Mouse (Mus musculus): Measurements from ENCODE around the gene Pafah1b3.
"Not testable (repeated sequence)": the region's sequence is repeated elsewhere in the genome, so short reads cannot be mapped to it uniquely, and the experiment has no call there.

Gene Pafah1b3

DNA sequence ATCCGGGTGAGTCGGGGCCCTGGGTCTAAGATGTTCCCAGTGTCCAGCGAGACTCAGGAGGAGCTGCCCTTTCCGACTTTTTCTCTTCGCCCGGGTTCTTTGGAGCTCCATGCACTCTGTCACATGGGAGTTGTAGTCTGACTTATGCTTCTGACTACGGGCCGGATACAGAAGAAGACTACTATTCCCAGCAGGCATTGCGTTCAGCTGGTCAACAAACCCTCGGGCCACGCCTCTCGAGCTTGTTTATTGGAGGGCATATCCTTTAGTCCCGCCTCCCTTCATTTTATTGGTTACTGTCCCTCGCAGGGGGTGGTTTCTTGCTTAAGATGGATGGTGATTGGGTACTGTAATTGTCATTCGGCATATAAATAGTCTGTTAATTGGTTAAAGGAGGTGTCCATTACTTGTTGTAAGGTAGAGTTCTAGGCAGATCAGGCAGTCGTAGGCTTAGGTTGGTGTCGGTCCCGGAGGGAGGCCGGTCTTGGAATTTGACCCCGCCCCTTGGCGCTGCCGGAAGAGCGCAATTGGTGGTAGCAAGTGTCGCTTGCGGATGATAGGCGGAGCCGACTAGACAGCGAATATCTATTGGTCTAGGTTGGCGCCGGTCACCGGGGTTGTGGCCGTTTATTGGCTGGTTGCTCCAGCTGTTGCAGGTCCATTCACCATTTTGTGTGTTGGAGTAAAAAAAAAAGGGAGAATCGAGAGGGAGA is 29.9 kb downstream of the Pafah1b3 start:
- DNase-seq (ENCODE audit: low spot score) = peak; percentile 98

DNA sequence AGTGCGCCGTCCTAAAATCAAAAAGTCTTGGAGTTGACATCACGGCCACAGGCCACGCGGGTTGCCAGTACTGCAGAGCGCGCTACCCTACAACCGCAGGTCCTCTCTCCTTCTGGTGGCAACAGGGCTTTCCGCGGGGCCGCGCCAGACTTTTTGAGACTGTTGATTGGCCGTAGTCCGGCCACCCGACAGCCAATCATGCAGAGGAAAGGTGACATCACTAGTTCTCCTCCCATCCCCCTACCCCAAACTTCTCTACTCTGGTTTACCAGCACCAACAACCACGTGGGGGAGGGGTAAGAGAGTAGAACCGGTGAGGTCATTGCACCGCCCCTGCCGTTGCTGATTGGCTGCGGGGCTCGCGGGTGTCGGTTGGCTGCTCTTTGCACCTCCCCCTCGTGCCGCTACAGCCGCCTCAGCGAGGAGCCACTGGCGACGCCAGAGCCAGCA is 30.5 kb downstream of the Pafah1b3 start, which contains the start of gene Cic:
Gene Cic, plus strand, starts transcription at position 404 of the 450 bp plus-strand sequence.
- DNase-seq (ENCODE audit: low spot score) = peak; percentile 95

DNA sequence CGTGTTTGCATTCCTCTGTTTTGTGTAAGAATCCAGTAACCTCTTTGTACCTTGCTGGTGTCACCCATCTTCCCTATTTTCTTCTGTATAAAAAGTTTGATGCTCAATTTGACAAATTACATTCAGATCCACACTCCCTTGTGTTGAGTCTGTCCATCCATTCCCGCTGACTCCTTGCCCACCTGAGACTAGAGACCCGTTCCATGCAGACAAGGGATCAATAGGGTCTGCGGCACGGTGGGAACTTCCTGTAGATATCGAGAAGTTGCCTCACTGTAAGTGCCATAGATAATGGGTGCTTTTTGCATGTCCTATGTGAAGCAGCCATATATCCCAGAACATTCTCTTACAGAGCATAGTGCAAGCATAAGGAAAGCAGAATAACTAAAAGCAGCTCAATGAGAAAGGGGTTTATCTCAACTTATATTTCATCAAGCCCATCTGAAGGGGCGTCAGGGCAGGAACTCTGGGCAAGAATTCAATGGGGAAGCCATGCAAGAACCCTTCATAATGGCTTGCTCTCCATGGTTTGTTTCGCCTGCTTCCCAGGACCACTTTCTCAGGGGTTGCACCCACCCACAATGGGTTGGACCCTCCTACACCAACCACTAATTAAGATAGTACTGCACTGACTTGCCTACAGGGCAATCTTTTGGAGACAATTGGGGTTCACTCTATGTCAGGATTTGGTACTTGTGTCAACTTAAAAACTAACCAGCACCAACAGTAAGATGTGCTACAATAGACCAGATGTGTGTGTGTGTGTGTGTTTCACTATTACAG is 31.4 kb downstream of the Pafah1b3 start:
- no peak for DNase-seq (ENCODE audit: low spot score)

DNA sequence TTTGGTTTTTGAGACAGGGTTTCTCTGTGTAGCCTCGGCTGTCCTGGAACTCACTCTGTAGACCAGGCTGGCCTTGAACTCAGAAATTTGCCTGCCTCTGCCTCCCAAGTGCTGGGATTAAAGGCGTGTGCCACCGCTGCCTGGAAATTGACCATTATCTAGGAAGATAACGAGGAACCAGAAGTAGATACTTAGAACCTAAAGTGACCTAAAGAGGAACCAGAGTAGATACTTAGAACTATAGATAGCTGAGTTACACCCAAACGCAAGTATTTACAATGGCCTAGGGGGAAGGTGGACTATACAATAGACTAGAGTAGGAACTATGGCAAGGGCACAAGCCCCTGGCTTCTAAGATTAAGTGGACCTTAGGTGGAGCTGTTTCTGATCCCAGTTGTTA is 32.0 kb downstream of the Pafah1b3 start:
- not testable (repeated sequence) for DNase-seq (ENCODE audit: low spot score)

DNA sequence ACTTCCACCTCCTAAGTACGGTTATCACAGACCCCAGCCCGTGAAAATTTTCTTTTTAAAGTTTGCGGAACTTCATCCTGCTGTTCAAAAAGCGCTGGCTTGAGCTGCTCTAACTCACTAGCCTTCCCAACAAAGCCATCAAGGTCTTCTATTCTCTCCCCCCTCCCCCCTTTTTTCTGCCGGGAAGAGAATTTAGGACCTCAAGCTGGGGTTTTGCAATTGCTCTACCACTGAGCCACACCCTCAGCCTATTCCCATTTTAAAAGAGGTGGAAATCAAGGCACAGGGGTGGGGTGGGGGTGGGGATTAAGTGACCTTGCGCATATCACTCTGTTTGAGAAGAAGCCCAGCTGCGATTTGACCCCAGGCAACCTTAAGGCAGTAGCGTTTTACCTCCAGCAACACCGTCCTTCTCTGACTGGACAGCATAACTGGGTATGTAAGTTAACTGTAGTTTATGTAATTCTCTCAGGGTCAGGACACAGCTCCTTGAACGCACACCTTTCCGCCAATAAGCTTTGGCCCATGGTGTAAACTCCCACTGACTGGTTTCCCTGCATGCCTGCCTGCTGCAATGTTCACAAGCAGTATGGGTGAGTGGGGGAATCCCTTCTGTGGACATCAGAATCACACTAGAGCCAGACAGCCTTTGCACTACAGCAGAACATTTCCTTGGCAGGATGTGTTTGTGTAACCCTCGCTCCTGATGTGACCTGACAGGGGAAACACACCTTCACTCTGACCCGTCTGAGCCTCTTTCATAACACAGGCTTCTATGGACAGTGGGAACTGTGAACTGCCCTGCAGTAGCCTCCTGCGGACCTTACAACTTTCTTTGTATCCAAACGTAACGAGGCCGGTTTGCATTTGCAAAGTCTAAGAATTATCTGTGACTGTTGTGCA is 33.6 kb downstream of the Pafah1b3 start:
- DNase-seq (ENCODE audit: low spot score) = no peak

DNA sequence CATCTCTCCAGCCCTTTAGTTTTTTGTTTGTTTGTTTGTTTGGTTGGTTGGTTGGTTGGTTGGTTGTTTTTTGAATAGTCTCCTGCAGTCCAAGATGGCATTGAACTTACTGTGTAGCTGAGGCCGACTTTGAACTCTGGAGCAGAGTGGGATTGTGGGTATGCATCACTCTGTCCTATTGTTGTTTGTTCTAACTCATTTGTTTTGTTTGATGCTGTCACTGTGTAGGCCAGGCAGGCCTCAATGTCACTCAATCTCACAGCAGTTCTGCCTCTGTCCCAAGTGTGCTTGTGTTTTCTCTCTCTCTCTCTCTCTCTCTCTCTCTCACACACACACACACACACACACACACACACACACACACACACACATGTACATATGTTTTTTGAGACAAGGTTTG is 35.9 kb downstream of the Pafah1b3 start:
- no peak for DNase-seq (ENCODE audit: low spot score)

DNA sequence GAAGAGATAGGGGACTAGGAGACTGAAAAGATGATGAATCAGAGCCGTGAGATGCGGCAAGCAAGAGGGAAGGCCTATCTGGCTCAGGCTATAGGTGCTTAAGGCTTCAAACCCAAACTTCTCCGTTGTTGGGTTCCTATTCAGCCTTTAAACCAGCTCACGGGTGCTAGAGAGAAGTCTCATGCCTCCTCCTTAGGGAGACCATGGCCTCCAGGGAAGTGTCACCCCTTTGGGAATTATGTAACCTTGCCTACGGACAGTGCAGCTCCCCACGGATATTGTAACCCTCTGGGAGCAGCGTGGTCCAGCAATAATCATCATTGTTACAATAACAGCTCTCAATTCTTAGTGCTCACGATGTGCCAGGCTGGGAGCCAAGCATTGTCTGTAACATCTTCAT is 46.0 kb downstream of the Pafah1b3 start:
- no peak for DNase-seq (ENCODE audit: low spot score)

DNA sequence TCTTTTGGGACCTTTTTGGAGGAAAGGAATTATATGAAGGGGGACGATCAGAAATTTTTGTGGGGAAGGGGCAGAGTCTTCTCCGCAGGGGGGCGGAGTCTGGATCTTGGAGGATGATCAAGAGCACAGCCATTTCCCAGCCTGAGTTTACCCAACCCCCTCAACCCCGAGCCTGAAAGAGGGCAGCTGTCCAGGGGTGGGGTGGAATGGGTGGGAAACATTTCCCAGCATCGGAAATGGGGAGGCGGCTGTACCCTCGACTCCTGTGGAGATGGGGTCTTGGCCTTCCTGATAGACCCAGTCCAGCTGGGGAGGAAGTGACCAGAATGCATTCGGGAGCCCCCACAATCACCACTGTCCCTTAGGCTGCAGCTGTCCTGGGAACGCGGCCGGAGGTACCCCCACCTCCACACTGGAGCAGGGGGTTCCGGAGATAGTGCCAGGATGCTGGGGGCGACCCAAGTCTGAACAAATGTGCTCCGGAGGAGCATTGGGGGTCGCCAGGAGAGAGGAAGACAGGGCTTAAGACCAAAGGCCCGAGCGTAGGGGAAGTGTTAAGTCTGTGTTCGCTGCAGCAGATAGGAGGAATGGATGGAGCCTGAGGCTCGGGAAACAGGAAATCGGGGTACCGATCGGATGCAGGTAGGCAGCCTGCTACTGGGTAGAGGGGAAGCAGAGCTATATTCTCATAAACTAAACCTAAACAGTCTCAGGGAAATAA is 46.6 kb downstream of the Pafah1b3 start:
- DNase-seq (ENCODE audit: low spot score) = peak; percentile 56

DNA sequence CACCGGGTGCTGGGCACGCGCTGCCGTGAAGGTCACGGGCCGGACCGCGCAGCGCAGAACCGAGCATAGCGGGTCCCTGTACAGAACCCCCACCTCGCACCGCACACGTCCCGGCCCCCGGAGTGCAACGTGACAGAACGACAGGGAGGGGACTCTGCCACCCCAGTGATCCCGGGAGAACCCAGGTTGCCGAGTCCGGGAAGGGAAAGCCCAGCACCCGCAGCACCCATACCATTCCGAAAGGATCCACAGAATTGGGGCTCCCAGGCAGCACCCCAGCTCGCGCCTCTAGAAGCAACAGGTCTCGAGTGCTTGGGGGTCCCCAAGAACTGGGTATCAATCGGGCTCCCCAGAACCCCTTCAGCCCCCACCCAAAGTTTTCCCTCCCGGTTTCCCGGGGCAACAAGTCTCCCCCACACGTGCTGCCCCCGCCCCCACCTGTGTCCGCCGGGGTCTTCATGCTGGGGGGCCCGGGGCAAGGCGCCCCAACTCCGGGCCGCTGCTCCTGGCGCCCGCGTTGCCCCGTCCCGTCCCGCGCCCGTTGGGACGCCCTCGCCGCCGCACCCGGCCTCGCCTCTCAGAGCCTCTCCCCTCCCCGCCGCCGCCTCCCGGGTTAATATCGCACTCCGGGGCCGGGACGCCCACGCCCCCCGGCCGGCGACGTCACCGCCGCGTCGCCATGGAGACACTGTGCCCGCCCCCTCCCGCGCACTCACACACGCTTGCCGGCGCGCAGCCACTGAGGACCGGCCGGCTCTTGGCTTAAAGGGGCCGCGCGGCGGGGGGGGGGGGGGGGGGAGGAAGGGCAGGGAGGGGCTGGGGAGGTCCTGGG is 47.4 kb downstream of the Pafah1b3 start, which contains the start of gene Erf:
Gene Erf, minus strand, starts transcription at position 621 of the 832 bp plus-strand sequence.
- DNase-seq (ENCODE audit: low spot score) = peak; percentile 97

DNA sequence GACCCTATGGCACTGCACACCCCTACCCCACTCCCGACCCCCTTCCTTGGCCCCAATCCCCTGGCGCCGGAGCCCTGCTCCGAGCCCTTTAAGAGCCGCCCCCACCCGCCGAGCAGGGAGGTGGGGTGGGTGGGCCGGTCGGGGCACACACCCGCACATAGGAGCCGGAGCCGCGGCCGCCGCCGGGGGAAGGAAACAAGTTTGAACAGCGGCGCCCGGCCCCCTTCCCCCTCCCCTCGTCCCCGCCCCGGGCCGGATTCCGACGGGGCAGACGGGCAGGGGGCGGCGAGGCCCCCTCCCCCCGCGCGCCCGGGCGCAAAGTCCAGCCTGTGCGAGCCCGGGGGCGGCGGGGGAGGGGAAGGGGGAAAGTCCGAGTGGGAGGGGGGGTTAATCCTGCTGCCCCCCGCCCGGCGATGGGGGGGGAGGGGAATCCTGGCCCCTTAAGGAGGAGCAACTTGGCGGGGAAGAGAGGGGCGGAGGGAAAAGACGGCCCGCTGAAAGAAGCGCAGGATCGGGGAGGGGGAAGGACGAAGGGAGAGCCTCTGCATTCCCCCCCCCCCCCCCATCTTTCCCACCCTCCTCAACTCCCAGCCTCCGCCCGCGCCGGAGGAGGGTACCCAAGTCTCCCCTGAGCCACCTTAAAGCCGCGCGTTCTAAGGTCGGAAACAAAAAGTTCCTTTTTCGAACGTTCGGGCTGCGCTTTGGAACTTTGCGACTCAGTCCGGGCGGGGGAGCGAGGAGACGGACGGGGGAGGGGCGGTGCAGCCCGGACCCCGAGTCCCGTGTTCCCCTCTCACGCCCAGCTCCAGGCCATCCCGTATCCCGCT is 48.3 kb downstream of the Pafah1b3 start:
- DNase-seq (ENCODE audit: low spot score) = peak; percentile 82

DNA sequence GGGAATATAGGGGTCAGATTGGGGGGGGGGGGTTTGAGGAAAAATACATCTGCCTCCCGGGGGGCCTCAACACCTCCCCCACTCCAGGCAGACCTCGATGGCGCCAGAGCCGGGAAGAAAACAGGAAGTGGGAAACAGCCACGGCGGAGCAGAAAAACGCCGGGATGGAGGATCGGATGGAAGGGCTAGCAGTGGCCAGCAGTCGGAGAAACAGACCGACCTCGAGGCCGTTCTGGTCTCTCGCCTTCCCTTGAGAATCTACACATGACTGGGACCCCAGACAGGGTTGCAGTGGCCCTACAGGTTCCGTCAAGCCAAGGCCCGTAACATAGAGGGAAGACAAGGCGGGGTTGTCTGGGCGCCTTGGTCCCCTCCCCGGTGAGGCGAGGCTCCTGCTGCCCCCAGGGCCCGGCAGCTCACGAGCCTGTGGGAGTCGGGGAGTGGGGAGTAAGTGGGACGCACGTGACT is 48.9 kb downstream of the Pafah1b3 start:
- no peak for DNase-seq (ENCODE audit: low spot score)

DNA sequence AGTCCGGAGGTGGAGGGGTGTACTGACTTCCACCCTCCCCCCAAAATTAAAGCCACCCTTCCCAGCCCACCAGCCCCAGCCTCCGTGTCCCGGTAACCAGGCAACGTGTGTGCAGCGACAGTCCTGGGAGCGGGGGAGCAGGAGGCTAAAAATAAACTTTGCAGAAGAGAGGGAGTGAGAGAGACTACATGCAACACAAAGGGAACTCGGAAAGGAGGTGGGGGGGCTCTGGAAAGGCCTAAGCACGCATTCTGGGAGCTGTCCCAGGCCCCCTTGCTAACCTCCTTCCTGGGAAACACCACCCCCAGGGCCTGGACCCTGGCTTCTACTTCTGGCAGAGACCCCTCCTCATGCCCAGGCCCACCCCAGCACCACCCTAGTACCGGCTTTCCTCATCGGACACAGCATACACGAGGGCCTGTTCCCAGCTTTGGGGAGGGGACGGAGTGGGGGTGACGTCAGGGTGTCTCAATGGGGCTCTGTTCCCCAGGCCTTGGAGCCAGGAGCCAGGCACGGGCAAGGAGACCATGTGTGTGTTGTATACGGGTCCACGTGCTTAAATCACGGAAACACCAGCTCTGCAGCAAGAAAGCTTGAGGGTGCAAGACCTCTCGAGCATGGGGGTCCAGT is 49.7 kb downstream of the Pafah1b3 start:
- peak; percentile 42 for DNase-seq (ENCODE audit: low spot score)

DNA sequence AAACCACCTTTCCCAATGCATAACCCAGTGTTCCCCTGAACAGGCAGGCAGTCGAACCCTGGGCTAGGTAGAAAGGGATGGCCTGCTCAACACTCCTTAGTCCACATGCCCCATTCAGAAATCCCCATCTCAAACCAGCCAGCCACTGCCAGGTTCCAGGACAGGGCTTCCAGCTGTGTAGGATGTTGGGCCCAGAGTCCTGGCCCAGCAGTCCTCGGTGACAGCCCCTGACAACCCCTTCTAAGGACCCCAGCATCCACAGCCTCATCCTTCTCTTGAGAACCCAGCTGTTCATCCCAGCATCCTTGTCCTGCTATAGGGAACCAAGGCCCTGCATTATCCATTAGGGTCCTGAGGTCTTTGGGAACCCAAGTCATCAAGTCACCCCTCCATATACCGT is 50.3 kb downstream of the Pafah1b3 start:
- no peak for DNase-seq (ENCODE audit: low spot score)

DNA sequence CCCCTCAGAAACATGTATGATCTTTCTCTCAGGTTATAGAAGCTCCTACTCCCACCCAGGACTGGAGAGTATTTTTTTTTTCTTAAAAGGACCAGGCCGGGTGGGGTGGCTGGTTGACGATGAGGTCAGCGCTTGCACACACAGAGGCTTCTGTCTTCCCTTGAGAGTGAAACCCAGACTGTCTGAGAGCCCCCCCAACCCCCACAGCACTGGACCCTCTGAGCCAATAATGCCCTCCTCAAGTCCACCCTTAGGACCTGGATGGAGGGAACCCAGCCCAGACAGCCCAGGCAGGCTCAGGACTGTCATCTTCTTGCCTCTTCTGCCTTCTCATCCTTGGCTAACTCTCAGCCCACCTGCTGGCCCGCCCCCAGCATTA is 51.0 kb downstream of the Pafah1b3 start:
- no peak for DNase-seq (ENCODE audit: low spot score)

DNA sequence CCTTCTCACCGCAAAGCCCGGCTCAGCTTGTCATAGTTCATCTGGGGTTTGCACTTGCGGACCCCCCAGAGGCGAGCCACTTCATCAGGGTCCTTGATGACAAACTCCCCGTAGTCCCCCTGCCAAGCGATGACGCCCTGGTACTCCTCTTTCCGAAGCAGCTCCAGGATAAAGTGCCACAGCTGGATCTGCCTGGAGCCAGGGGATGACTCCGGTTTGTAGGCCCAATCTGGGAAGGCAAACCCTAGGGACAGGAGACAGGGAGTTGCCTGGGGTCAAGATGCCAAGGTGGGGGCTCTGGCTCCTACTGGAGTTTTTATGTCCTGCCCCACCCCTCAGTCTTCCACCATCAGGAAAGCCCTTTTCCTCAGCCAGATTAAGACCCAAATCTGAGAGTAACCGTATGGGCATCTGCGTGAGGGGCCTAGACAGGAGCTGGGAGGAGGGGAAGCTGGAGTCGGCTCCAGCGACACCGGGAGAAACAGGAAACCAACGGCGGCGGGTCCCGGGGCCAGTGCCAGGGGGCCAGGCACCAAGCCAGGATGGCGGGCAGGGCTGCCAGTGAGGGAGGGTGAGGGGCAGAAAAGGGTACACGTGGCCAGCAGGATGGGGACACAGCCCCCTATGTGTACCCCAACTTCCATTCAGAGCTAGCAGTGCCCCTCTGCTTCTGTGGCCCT is 51.6 kb downstream of the Pafah1b3 start:
- DNase-seq (ENCODE audit: low spot score) = peak; percentile 57

All from ovary, postnatal 36 days (tissue).